Mouse (Mus musculus) gastrocnemius, adult 18-20 months (tissue): ENCODE results near the gene Sox5. TPM values are rescaled to one million over a fixed set of nuclear protein-coding genes. Genes with fewer than 3 reads are reported as not detected.

Experiments used
- DNase-seq: peaks from one replicate; pipeline ENCODE4 v3.0.0; 2021; ENCODE audit warnings: low spot score
- total RNA-seq, 2 experiments: library from RNA; stranded (reverse); gene quantifications; 2 replicates each; pipeline ENCODE4 v1.2.3; 2021

Sox5 gene
- total RNA-seq, 2 experiments from 2014 or later, result 1.1 to 1.3 TPM

- no peak for DNase-seq
Measured at GRCm38 (mm10) chr6:144051316-144051715, 730.5 kb downstream of the Sox5 start.

GRCm38 (mm10) chr6:144048201-144048924 lies 733.4 kb downstream of the Sox5 start:
- DNase-seq, result no peak

- no peak for DNase-seq
Measured at GRCm38 (mm10) chr6:144045503-144045902, 736.3 kb downstream of the Sox5 start.

GRCm38 (mm10) chr6:144044381-144044780 lies 737.4 kb downstream of the Sox5 start:
- no peak for DNase-seq

GRCm38 (mm10) chr6:144042936-144043335 lies 738.8 kb downstream of the Sox5 start:
- no peak for DNase-seq

GRCm38 (mm10) chr6:144041941-144042340 lies 739.8 kb downstream of the Sox5 start:
- no peak for DNase-seq

GRCm38 (mm10) chr6:144041188-144041587 lies 740.6 kb downstream of the Sox5 start:
- no peak for DNase-seq

- DNase-seq, result no peak
Measured at GRCm38 (mm10) chr6:144040349-144040748, 741.4 kb downstream of the Sox5 start.

GRCm38 (mm10) chr6:144039221-144039620 lies 742.6 kb downstream of the Sox5 start:
- no peak for DNase-seq

GRCm38 (mm10) chr6:144033191-144033590 lies 748.6 kb downstream of the Sox5 start:
- no peak for DNase-seq

GRCm38 (mm10) chr6:144016929-144017328 lies 764.8 kb downstream of the Sox5 start:
- no peak for DNase-seq

- no peak for DNase-seq
Measured at GRCm38 (mm10) chr6:144011880-144012524, 769.8 kb downstream of the Sox5 start.

- no peak for DNase-seq
Measured at GRCm38 (mm10) chr6:144010995-144011394, 770.8 kb downstream of the Sox5 start.

GRCm38 (mm10) chr6:144010285-144010684 lies 771.5 kb downstream of the Sox5 start:
- no peak for DNase-seq

GRCm38 (mm10) chr6:144005132-144005531 lies 776.6 kb downstream of the Sox5 start:
- DNase-seq, result no peak

- no peak for DNase-seq
Measured at GRCm38 (mm10) chr6:143998201-143998600, 783.6 kb downstream of the Sox5 start.

- no peak for DNase-seq
Measured at GRCm38 (mm10) chr6:143997616-143998015, 784.2 kb downstream of the Sox5 start.

GRCm38 (mm10) chr6:143995046-143995445 lies 786.7 kb downstream of the Sox5 start:
- no peak for DNase-seq

- DNase-seq, result no peak
Measured at GRCm38 (mm10) chr6:143987548-143987947, 794.2 kb downstream of the Sox5 start.

GRCm38 (mm10) chr6:143980131-143980530 lies 801.6 kb downstream of the Sox5 start:
- DNase-seq, result no peak

GRCm38 (mm10) chr6:143967724-143968400 lies 813.9 kb downstream of the Sox5 start:
- no peak for DNase-seq

GRCm38 (mm10) chr6:143960487-143960886 lies 821.3 kb downstream of the Sox5 start:
- no peak for DNase-seq

GRCm38 (mm10) chr6:143960081-143960480 lies 821.7 kb downstream of the Sox5 start:
- DNase-seq, result no peak
